Mouse (Mus musculus) common myeloid progenitor, adult 5-6 weeks (primary cell): Measurements from ENCODE around the gene Zbtb8a. TPM values are rescaled to one million over a fixed set of nuclear protein-coding genes. Genes with fewer than 3 reads are reported as not detected.

ENCODE experiments used
- ATAC-seq: replicated peaks from 2 replicates; pipeline ENCODE4 v1.8.0; 2016; ENCODE audit warnings: low read depth, mild to moderate bottlenecking, moderate TSS enrichment, inconsistent platforms; ENCODE audit not compliant: poor library complexity, severe bottlenecking
- total RNA-seq: library from RNA; stranded (forward); fragments of 200-1000, 187-1606 nt; gene quantifications from 2 replicates; pipeline ENCODE4 v1.2.3, GENCODE M21; 2017

The Zbtb8a gene
- total RNA-seq, 1 experiment from 2014 or later, result 10.6 TPM

GRCm38 (mm10) chr4:129339743-129340142 lies 38.2 kb downstream of the Zbtb8a start:
- ATAC-seq, result no peak

DNA sequence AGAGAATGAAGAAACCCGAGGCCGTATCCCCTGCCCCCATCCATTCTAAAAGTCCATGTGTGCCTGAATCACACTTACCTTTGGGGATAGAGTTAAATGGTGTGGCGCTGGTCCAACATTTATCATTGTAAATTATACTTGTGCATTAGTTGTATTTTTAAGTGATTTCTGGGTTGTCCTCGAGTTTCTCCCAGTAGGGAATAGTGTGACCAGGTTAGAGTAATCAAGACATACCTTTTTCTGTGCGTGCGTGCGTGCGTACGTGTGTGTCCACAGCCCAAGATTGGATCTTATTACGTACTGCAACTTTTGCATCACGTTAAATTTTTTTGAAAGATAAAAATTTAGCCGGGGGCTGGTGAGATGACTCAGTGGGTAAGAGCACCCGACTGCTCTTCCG lies 41.6 kb downstream of the Zbtb8a start:
- ATAC-seq, result no peak

- ATAC-seq, result peak; percentile 82
Measured at GRCm38 (mm10) chr4:129335216-129336074, 42.5 kb downstream of the Zbtb8a start, which contains the start of the genes Rbbp4 and Zbtb8os. Rbbp4 (minus strand) TSS chr4:129335370. Zbtb8os (plus strand) TSS chr4:129335695.

DNA sequence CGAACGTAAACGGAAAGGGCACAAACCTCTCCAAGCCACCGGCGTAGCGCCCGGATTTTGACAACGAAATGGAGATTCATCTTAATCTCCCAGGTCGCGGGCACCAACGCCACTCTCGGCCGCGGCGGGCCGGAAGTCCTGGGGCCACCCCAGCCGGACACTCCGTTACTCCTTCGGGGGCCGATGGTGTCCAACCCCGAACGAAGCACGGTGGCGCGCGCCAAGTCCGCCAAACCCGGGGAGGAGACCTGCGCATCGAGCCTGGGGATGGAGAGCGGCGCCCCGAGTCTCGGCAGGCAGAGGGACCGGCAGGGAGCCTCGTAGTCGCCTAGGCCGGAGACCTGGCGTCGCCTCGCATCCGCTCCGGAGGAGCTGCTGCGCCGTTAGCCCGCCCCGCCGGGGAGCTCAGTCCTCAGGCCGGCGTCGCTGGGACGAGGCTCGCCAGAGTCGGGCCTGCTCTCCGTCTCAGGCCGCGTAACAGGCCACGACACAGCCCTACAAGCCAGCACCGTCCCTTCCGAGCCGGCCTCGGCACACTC lies 43.2 kb downstream of the Zbtb8a start:
- peak; percentile 3; the same call in 1 of the 2 replicates for ATAC-seq

DNA sequence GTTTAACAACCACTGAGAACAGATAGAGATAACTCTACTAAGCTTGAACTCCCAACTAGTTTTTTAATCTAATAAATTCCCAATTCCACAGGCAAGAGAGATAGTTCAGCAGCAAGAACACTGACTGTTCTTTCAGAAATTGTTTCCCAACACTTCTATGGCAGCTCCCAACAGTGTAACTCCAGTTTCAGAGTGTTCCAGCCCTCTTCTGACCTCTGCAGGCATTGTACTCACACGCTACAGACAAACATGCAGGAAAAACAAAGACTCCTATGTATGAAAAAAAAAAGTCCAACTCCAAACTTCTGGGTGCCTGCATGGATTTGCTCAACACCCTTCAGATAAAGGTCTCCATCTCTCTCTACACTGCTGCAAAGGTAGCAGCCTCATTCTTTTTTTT lies 45.1 kb downstream of the Zbtb8a start:
- ATAC-seq, result no peak

GRCm38 (mm10) chr4:129326191-129326590 lies 51.7 kb downstream of the Zbtb8a start:
- no peak for ATAC-seq

DNA sequence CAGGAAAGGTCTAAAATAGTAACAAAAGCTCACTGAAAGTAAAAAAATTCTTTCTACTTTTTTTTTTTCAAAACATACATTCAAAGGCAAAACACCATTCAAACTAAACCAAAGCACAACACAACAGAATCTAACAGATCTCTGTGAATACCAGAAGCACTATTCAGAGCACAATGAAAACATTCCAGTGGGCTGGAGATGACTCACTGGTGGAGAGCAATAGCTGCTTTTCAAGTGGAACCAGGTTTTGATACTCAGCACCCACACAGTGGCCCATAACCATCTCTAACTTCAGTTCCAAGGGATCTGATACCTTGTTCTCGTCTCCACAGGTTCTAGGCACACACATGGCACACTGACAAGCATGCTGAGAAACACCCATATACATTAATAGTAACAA lies 53.2 kb downstream of the Zbtb8a start:
- no peak for ATAC-seq

- ATAC-seq, result no peak
Measured at GRCm38 (mm10) chr4:129323491-129323890, 54.4 kb downstream of the Zbtb8a start.

GRCm38 (mm10) chr4:129322042-129322441 lies 55.9 kb downstream of the Zbtb8a start:
- ATAC-seq, result no peak

GRCm38 (mm10) chr4:129320876-129321275 lies 57.0 kb downstream of the Zbtb8a start:
- no peak for ATAC-seq

GRCm38 (mm10) chr4:129313886-129314285 lies 64.0 kb downstream of the Zbtb8a start:
- no peak for ATAC-seq

DNA sequence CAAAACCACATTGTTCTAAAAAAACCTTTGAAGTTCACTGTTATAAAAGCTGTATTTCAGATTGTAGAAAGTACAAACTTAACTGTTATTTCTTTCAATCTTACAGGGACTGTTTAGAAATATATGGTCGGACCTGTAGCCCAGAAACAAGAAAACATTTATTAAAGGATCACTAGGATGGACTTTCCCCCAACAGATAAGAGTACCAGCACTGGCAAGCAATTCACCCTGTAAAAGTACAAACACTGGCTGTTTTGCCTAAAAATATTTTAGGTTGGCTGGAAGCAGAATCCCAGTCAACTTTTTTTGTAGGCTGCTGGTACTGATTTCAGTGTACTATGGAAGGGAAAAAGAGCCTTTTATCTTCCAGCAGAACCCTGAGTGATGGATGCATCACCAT lies 70.0 kb downstream of the Zbtb8a start:
- no peak for ATAC-seq

DNA sequence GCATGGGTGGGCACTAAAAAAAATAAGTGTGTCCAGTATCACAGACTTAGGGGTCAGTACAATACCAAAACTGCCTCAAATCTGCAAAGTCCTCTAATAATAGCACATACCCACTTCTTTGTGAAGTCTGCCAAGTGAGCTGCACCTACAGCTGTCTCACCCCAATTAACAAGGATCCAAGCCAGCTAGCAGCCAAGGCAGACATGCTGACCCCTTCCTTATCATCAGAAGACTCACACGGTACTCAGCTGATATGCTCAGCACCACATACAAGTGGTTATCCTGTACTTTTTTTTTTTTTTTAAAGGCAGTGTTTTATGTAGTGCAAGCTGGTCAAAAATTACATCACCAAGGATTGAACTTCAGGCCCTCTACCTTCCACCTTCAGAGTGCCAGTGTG lies 73.6 kb downstream of the Zbtb8a start:
- ATAC-seq, result peak; percentile 39; the same call in 1 of the 2 replicates

DNA sequence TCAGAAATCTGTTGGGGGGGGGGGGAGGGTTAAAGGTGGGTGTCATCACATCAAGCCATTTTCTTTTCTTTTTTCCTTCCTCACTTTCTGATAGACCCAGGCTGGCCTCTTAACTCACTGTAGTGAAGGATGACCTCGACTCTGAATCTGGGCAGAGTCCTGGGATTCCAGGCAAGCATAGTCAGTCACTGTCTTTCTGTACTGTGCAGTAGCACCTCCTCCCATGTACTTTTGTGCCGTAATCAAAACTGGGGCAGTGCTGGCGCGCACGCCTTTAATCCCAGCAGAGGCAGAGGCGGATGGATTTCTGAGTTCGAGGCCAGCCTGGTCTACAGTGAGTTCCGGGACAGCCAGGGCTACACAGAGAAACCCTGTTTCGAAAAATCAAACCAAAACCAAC lies 74.1 kb downstream of the Zbtb8a start:
- no peak for ATAC-seq

Other genes with a start within 250 kb of the Zbtb8a start
- gene Fndc5, start 241.1 kb downstream of the Zbtb8a start, total RNA-seq, result not detected in 2 replicates
- gene S100pbp, start 188.4 kb downstream of the Zbtb8a start, total RNA-seq, result 15.3 and 22.3 TPM in 2 replicates
- 50.9 and 62.3 TPM in 2 replicates for gene Yars, start 188.4 kb downstream of the Zbtb8a start, total RNA-seq
- 0.15 and 1.1 TPM in 2 replicates for gene C77080, start 116.7 kb downstream of the Zbtb8a start, total RNA-seq
- not detected in 2 replicates for gene Sync, start 90.5 kb downstream of the Zbtb8a start, total RNA-seq
- 120 and 139 TPM in 2 replicates for gene Rbbp4, start 42.7 kb downstream of the Zbtb8a start, total RNA-seq
- 59.1 and 73.1 TPM in 2 replicates for gene Zbtb8os, start 42.4 kb downstream of the Zbtb8a start, total RNA-seq
- gene Zbtb8b, start 62.7 kb upstream of the Zbtb8a start, total RNA-seq, result not detected in 2 replicates
- gene Bsdc1, start 83.5 kb upstream of the Zbtb8a start, total RNA-seq, result 23.9 and 26.4 TPM in 2 replicates
- not detected in 2 replicates for gene Tssk3, start 112.9 kb upstream of the Zbtb8a start, total RNA-seq
- not detected in 2 replicates for gene Fam229a, start 113.1 kb upstream of the Zbtb8a start, total RNA-seq
- 80.7 and 93.1 TPM in 2 replicates for gene Marcksl1, start 135.5 kb upstream of the Zbtb8a start, total RNA-seq
- 75.8 and 103 TPM in 2 replicates for gene Hdac1, start 164.6 kb upstream of the Zbtb8a start, total RNA-seq
- gene Lck, start 195.5 kb upstream of the Zbtb8a start, total RNA-seq, result 8.1 and 17.5 TPM in 2 replicates
- gene Fam167b, start 200.4 kb upstream of the Zbtb8a start, total RNA-seq, result not detected in 2 replicates
- 256 and 262 TPM in 2 replicates for gene Eif3i, start 222.5 kb upstream of the Zbtb8a start, total RNA-seq
- 82.7 and 92.3 TPM in 2 replicates for gene Tmem234, start 222.6 kb upstream of the Zbtb8a start, total RNA-seq
- not detected in 2 replicates for gene Dcdc2b, start 236.1 kb upstream of the Zbtb8a start, total RNA-seq
- gene Iqcc, start 241.0 kb upstream of the Zbtb8a start, total RNA-seq, result 11.1 and 17.1 TPM in 2 replicates
- 48.6 and 59.3 TPM in 2 replicates for gene Ccdc28b, start 245.8 kb upstream of the Zbtb8a start, total RNA-seq